In the genomic region with DNA sequence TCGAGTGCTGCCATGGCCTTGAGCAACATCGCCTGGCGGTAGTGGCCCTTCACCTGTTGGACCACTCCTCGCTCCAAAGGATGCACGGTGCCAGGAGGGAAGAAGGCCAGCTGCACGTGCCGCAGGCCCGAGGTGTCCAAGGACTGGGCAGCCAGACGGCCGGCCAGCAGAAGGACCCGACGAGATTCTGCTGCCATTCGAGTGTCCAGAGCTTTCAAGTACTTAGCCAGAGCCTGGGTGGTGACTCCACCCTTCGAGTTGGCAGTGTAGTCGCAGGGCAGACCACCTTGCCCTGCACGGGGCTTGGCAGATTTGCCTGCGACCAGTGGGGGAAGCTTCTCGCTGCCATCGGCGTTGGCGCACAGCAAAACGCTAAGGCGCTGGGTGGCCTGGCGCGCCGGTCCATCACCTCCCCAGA, we compare ENCODE assay signal across 7 mouse cellular contexts. TPM values are rescaled to one million over a fixed set of nuclear protein-coding genes. Genes with fewer than 3 reads are reported as not detected.
DNase-seq lines count a peak whose midpoint lies in the region; ATAC-seq lines count a peak whose summit lies in the region.

No protein-coding gene starts in this region.

- WGBS in heart, embryonic 15.5 days = 30% methylated on average over 26 of the region's 26 CpGs
- 44% methylated on average over 26 of the region's 26 CpGs for WGBS in limb, embryonic 11.5 days
- WGBS in neural tube, embryonic 11.5 days = 30% methylated on average over 26 of the region's 26 CpGs

- peak; percentile 8; the same call in 1 of the 2 replicates for ATAC-seq in heart, embryonic 15.5 days (replicated peaks; ENCODE audit: insufficient number of reproducible peaks, insufficient read depth, low FRiP score, low read depth)
- no peak for ATAC-seq in limb, embryonic 11.5 days (ENCODE audit: insufficient number of reproducible peaks, low FRiP score, low TSS enrichment, low read depth)
- ATAC-seq in neural tube, embryonic 11.5 days (ENCODE audit: insufficient read depth, low FRiP score, low TSS enrichment) = no peak

- peak overlapping the region; percentile 93 for H3K4me2 ChIP-seq in heart, embryonic 15.5 days
- H3K4me2 ChIP-seq in limb, embryonic 11.5 days (ENCODE audit: low read depth, severe bottlenecking) = peak overlapping the region; percentile 99
- H3K4me2 ChIP-seq in neural tube, embryonic 11.5 days (ENCODE audit: low read depth) = peak overlapping the region; percentile 96

- peak overlapping the region; percentile 78 for H3K4me3 ChIP-seq in heart, embryonic 15.5 days
- peak overlapping the region; percentile 75 for H3K4me3 ChIP-seq in limb, embryonic 11.5 days (ENCODE audit: low read depth, low read length)
- peak overlapping the region; percentile 90 for H3K4me3 ChIP-seq in neural tube, embryonic 11.5 days (ENCODE audit: low read depth, low read length)

- DNase-seq in right cerebral cortex, postnatal 10 days (ENCODE audit: low spot score in 2 of 2) = peak; percentile 49 to 64
- no peak for DNase-seq in right cerebral cortex, postnatal 25 days
- DNase-seq in cerebellum, postnatal 14 days = peak; percentile 59 to 66
- peak; percentile 44 for DNase-seq in limb, embryonic 11.5 days (ENCODE audit: low spot score)
- DNase-seq in neural tube, embryonic 11.5 days (ENCODE audit: low spot score) = peak; percentile 26
- no peak for DNase-seq in spleen, postnatal 36 days (ENCODE audit: low spot score in 2 of 2)

- peaks cover 47% of the 10 kb centered on the region for H3K4me1 ChIP-seq in heart, embryonic 15.5 days (replicated peaks)
- H3K4me1 ChIP-seq in limb, embryonic 11.5 days (ENCODE audit: control insufficient read depth, insufficient read depth, low read length) = peaks cover 24% of the 10 kb centered on the region
- peaks cover 30% of the 10 kb centered on the region for H3K4me1 ChIP-seq in neural tube, embryonic 11.5 days (ENCODE audit: control insufficient read depth, insufficient read depth, low read length)

- peaks cover 1% of the 10 kb centered on the region for H3K27me3 ChIP-seq in heart, embryonic 15.5 days
- H3K27me3 ChIP-seq in limb, embryonic 11.5 days (ENCODE audit: control insufficient read depth, insufficient read depth, low read length) = no peaks in the 10 kb centered on the region
- peaks cover 1% of the 10 kb centered on the region; the same call in 1 of the 2 replicates for H3K27me3 ChIP-seq in neural tube, embryonic 11.5 days (ENCODE audit: control insufficient read depth, insufficient read depth, low read length)

- H3K36me3 ChIP-seq in heart, embryonic 15.5 days = no peaks in the 10 kb centered on the region
- H3K36me3 ChIP-seq in limb, embryonic 11.5 days (ENCODE audit: control insufficient read depth, insufficient read depth, low read length) = no peaks in the 10 kb centered on the region
- peaks cover 2% of the 10 kb centered on the region; the same call in 1 of the 2 replicates for H3K36me3 ChIP-seq in neural tube, embryonic 11.5 days (ENCODE audit: control insufficient read depth, insufficient read depth, low read length)

- H3K9me3 ChIP-seq in heart, embryonic 15.5 days (replicated peaks) = no peaks in the 10 kb centered on the region
- H3K9me3 ChIP-seq in limb, embryonic 11.5 days (ENCODE audit: control insufficient read depth, low read length) = no peaks in the 10 kb centered on the region
- no peaks in the 10 kb centered on the region for H3K9me3 ChIP-seq in neural tube, embryonic 11.5 days (ENCODE audit: control insufficient read depth, low read length)

- peak overlapping the region; percentile 96 for H3K9ac ChIP-seq in heart, embryonic 15.5 days
- peak overlapping the region; percentile 98 for H3K9ac ChIP-seq in limb, embryonic 11.5 days (ENCODE audit: low read length)
- H3K9ac ChIP-seq in neural tube, embryonic 11.5 days (ENCODE audit: low read length) = peak overlapping the region; percentile 97

- H3K27ac ChIP-seq in heart, embryonic 15.5 days = peak overlapping the region; percentile 89; the same call in 1 of the 2 replicates
- H3K27ac ChIP-seq in limb, embryonic 11.5 days (replicated peaks; ENCODE audit: low read depth, low read length) = no peak overlapping the region
- peak overlapping the region; percentile 93 for H3K27ac ChIP-seq in neural tube, embryonic 11.5 days (ENCODE audit: low read depth, low read length)

RNA-seq across cellular contexts. Expression of gene Cenpb, which starts 1.0 kb away (rescaled TPM):
- 7.5 and 10.7 TPM in 2 replicates for polyA plus RNA-seq in heart, embryonic 15.5 days (2015; fragmentation: Nextera tagmentation; extraction: Ambion mirVana)
- 6.8 and 8.5 TPM in 2 replicates for polyA plus RNA-seq in limb, embryonic 11.5 days (2014; fragmentation: Nextera tagmentation; extraction: Ambion mirVana)
- polyA plus RNA-seq in neural tube, embryonic 11.5 days (2014; fragmentation: Nextera tagmentation; extraction: Ambion mirVana) = 10.3 and 10.8 TPM in 2 replicates

RNA-seq across cellular contexts. Expression of gene Cdc25b, which starts 7.9 kb away (rescaled TPM):
- 49.9 and 61.4 TPM in 2 replicates for polyA plus RNA-seq in heart, embryonic 15.5 days (2015; fragmentation: Nextera tagmentation; extraction: Ambion mirVana)
- 48.7 and 49.6 TPM in 2 replicates for polyA plus RNA-seq in limb, embryonic 11.5 days (2014; fragmentation: Nextera tagmentation; extraction: Ambion mirVana)
- 108 and 115 TPM in 2 replicates for polyA plus RNA-seq in neural tube, embryonic 11.5 days (2014; fragmentation: Nextera tagmentation; extraction: Ambion mirVana)

RNA-seq across cellular contexts. Expression of gene Spef1, which starts 8.2 kb away (rescaled TPM):
- polyA plus RNA-seq in heart, embryonic 15.5 days (2015; fragmentation: Nextera tagmentation; extraction: Ambion mirVana) = 1.9 and 2.0 TPM in 2 replicates
- polyA plus RNA-seq in limb, embryonic 11.5 days (2014; fragmentation: Nextera tagmentation; extraction: Ambion mirVana) = 3.7 and 5.2 TPM in 2 replicates
- polyA plus RNA-seq in neural tube, embryonic 11.5 days (2014; fragmentation: Nextera tagmentation; extraction: Ambion mirVana) = 5.8 and 6.0 TPM in 2 replicates

RNA-seq across cellular contexts. Expression of gene 1700037H04Rik, which starts 19.0 kb away (rescaled TPM):
- polyA plus RNA-seq in heart, embryonic 15.5 days (2015; fragmentation: Nextera tagmentation; extraction: Ambion mirVana) = 59.5 and 71.3 TPM in 2 replicates
- 78.0 and 78.9 TPM in 2 replicates for polyA plus RNA-seq in limb, embryonic 11.5 days (2014; fragmentation: Nextera tagmentation; extraction: Ambion mirVana)
- 126 and 130 TPM in 2 replicates for polyA plus RNA-seq in neural tube, embryonic 11.5 days (2014; fragmentation: Nextera tagmentation; extraction: Ambion mirVana)

RNA-seq across cellular contexts. Expression of gene Ap5s1, which starts 28.0 kb away (rescaled TPM):
- 35.5 and 40.2 TPM in 2 replicates for polyA plus RNA-seq in heart, embryonic 15.5 days (2015; fragmentation: Nextera tagmentation; extraction: Ambion mirVana)
- 25.3 and 27.3 TPM in 2 replicates for polyA plus RNA-seq in limb, embryonic 11.5 days (2014; fragmentation: Nextera tagmentation; extraction: Ambion mirVana)
- polyA plus RNA-seq in neural tube, embryonic 11.5 days (2014; fragmentation: Nextera tagmentation; extraction: Ambion mirVana) = 27.6 and 29.0 TPM in 2 replicates

Comparison
In these comparisons a context has a peak if more than half of its experiments do, and no peak if none do; other contexts are left out.
1. DNase-seq: peak in right cerebral cortex, postnatal 10 days (2 of 2), cerebellum, postnatal 14 days (2 of 2), limb, embryonic 11.5 days (single experiment) and neural tube, embryonic 11.5 days (single experiment); none in right cerebral cortex, postnatal 25 days (single experiment) and spleen, postnatal 36 days (0 of 2).
2. Peak in every context shown above with its lines, with median percentiles within 50 percentile points of each other: H3K4me2 ChIP-seq, H3K4me3 ChIP-seq and H3K9ac ChIP-seq.